Mouse (Mus musculus): Measurements from ENCODE around the gene Plcb4. TPM values are rescaled to one million over a fixed set of nuclear protein-coding genes. Genes with fewer than 3 reads are reported as not detected.
A peak's percentile ranks its signal among the peaks of the same experiment; 100 is the strongest.

Gene Plcb4
- polyA plus RNA-seq, 1 experiment from 2014 or later, result 13.8 TPM

DNA sequence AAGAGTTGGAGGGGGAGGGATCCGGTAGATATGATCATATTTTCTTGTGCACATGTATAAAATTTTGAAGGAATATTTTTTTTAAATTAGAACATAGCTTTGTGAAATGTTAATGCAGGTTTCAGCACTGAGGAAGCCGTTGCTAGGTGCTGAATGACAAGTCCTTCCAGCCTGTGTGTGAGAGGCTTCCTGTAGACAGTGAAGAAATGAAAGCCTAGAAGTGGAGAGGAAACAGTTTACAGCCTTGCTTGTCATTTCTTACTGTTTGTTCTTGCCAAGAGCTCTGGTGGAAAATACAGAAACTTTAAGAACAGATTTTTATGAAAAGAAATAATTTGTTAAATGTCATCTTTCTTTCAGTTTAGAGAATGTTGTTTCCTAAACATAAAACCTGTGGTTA lies 214.9 kb downstream of the Plcb4 start:
- Histone ChIP-seq H3K27ac (ENCODE audit: low read length) (no peak overlapping the region), H3K4me3 (ENCODE audit: low read depth, low read length) (no peak overlapping the region), H3K36me3 (ENCODE audit: insufficient read depth, low read length) (no peaks in the 10 kb centered on the region), H3K9me3 (ENCODE audit: low read length) (no peaks in the 10 kb centered on the region), H3K9ac (replicated peaks; ENCODE audit: low read depth) (no peak overlapping the region), H3K27me3 (replicated peaks; ENCODE audit: insufficient read depth, low read length) (no peaks in the 10 kb centered on the region), H3K4me1 (ENCODE audit: insufficient read depth, low read depth, low read length) (no peaks in the 10 kb centered on the region), H3K4me2 (replicated peaks; ENCODE audit: low read depth, low read length) (no peak overlapping the region)
- peak; percentile 28 for DNase-seq (ENCODE audit: low spot score)
- no peak for TF ChIP-seq EP300 (IDR thresholded peaks at IDR 0.05)
- no peak for TF ChIP-seq CTCF (IDR thresholded peaks at IDR 0.05)
- WGBS, result 51% methylated on average over 2 of the region's 2 CpGs
- no peak for ATAC-seq

DNA sequence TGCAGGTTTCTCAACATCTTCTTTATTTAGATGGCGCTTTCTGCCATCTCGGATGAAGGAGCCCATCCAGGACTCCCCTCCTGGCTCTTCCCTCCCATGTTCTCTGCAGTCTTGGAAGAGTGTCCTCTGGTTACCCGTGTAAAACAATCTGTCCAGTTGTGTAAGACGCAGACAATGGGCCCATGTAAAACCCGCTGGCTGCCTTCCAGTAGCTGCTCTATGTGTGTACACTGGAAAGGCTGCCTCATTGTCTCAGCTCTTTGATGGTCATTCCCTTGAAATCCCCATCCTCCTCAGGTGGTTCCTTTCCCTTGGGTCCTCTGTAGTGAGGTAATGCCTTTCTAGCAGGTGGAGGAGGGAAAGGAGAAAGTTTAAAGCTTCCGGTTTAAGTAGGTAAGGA lies 216.7 kb downstream of the Plcb4 start:
- TF ChIP-seq CTCF (IDR thresholded peaks at IDR 0.05) (no peak), EP300 (IDR thresholded peaks at IDR 0.05) (no peak)
- no peaks in the 10 kb centered on the region for H3K36me3 ChIP-seq (ENCODE audit: insufficient read depth, low read length)
- no peak overlapping the region for H3K4me2 ChIP-seq (replicated peaks; ENCODE audit: low read depth, low read length)
- no peak overlapping the region for H3K4me3 ChIP-seq (ENCODE audit: low read depth, low read length)
- H3K27me3 ChIP-seq (replicated peaks; ENCODE audit: insufficient read depth, low read length), result no peaks in the 10 kb centered on the region
- H3K27ac ChIP-seq (ENCODE audit: low read length), result no peak overlapping the region
- peak; percentile 43 for DNase-seq (ENCODE audit: low spot score)
- no peak overlapping the region for H3K9ac ChIP-seq (replicated peaks; ENCODE audit: low read depth)
- H3K4me1 ChIP-seq (ENCODE audit: insufficient read depth, low read depth, low read length), result peaks cover 7% of the 10 kb centered on the region; the same call in 1 of the 2 replicates
- ATAC-seq, result peak; percentile 54
- 57% methylated on average over 6 of the region's 6 CpGs for WGBS
- H3K9me3 ChIP-seq (ENCODE audit: low read length), result no peaks in the 10 kb centered on the region

DNA sequence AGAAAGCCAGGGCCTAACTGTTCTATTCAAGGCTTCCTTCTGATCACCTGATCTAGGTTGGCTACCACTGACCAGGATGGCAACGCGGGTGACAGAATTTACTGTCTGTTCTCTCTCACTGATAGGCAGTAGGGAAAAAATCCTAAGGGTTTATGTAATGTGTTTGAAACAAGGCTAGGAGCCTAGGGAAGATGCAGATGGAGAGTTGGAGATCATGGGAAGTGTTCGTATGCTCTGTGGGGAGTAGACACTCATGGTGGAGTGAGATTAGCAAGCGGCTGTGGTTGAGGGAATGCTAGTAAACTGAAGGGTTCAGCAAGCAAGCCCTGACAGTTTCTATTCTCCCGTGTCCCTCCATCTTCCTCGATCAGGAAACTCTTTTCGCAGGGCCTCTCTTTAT lies 220.5 kb downstream of the Plcb4 start:
- Histone ChIP-seq H3K4me1 (ENCODE audit: insufficient read depth, low read depth, low read length) (peaks cover 7% of the 10 kb centered on the region; the same call in 1 of the 2 replicates), H3K4me2 (replicated peaks; ENCODE audit: low read depth, low read length) (no peak overlapping the region), H3K36me3 (ENCODE audit: insufficient read depth, low read length) (no peaks in the 10 kb centered on the region), H3K4me3 (ENCODE audit: low read depth, low read length) (no peak overlapping the region), H3K27me3 (replicated peaks; ENCODE audit: insufficient read depth, low read length) (no peaks in the 10 kb centered on the region), H3K27ac (ENCODE audit: low read length) (peak overlapping the region; percentile 34; the same call in 1 of the 2 replicates), H3K9me3 (ENCODE audit: low read length) (no peaks in the 10 kb centered on the region), H3K9ac (replicated peaks; ENCODE audit: low read depth) (no peak overlapping the region)
- TF ChIP-seq EP300 (IDR thresholded peaks at IDR 0.05) (no peak), CTCF (IDR thresholded peaks at IDR 0.05) (no peak)
- 88% methylated on average over 7 of the region's 7 CpGs for WGBS
- no peak for DNase-seq (ENCODE audit: low spot score)
- no peak for ATAC-seq

DNA sequence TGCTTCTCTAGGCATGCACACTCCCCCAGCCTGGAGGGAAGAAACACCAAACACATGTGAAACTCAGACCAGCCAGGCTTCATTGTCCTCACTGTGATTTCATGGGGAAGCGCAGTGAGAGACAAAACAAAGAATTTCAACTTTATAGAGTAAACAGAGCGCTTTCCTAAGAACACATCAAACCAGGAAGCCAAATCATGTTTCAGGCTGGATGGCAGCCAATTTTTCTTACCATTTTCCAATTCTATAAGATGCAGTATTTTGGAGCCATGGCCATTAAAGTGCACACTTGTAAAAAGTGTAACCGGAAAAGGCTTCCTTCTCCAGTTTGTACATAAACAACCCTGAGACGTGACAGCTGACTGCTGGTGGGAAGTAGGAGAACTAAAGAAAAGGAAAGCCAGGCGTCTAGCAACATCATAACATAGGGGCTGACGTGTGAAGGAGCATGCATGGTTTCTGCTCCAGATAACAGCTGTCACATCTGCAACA lies 221.5 kb downstream of the Plcb4 start:
- DNase-seq (ENCODE audit: low spot score) (peak; percentile 68), ATAC-seq (peak; percentile 77)
- H3K4me3 ChIP-seq (ENCODE audit: low read depth, low read length), result no peak overlapping the region
- no peaks in the 10 kb centered on the region for H3K36me3 ChIP-seq (ENCODE audit: insufficient read depth, low read length)
- no peak overlapping the region for H3K4me2 ChIP-seq (replicated peaks; ENCODE audit: low read depth, low read length)
- 21% methylated on average over 6 of the region's 6 CpGs for WGBS
- peak overlapping the region; percentile 34 for H3K27ac ChIP-seq (ENCODE audit: low read length)
- no peak for TF ChIP-seq EP300 (IDR thresholded peaks at IDR 0.05)
- TF ChIP-seq CTCF (IDR thresholded peaks at IDR 0.05), result no peak
- no peak overlapping the region for H3K9ac ChIP-seq (replicated peaks; ENCODE audit: low read depth)
- H3K4me1 ChIP-seq (ENCODE audit: insufficient read depth, low read depth, low read length), result peaks cover 7% of the 10 kb centered on the region; the same call in 1 of the 2 replicates
- no peaks in the 10 kb centered on the region for H3K9me3 ChIP-seq (ENCODE audit: low read length)
- no peaks in the 10 kb centered on the region for H3K27me3 ChIP-seq (replicated peaks; ENCODE audit: insufficient read depth, low read length)

DNA sequence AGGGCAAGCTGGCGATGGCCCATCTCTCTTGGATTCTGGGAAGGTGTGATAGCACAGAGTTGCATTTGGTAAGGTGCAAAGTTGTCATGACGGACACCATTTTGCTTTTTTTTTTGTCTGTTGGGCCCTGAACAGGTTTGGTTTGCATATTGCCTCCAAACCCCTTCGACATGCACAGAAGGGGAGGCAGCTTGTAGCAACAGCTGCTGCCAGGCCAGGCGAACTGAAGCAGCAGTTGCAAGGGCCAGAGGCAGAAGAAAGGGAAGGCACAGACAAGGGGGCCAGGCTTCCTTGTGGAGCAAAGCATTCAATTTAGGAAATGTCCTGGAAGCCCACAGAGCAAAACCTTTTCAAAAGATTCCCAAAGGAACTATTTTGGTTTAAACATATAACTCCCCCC lies 224.5 kb downstream of the Plcb4 start:
- DNase-seq (ENCODE audit: low spot score) (no peak), ATAC-seq (no peak)
- TF ChIP-seq EP300 (IDR thresholded peaks at IDR 0.05) (no peak), CTCF (IDR thresholded peaks at IDR 0.05) (no peak)
- no peak overlapping the region for H3K4me3 ChIP-seq (ENCODE audit: low read depth, low read length)
- H3K4me2 ChIP-seq (replicated peaks; ENCODE audit: low read depth, low read length), result no peak overlapping the region
- no peaks in the 10 kb centered on the region for H3K36me3 ChIP-seq (ENCODE audit: insufficient read depth, low read length)
- no peak overlapping the region for H3K27ac ChIP-seq (ENCODE audit: low read length)
- no peak overlapping the region for H3K9ac ChIP-seq (replicated peaks; ENCODE audit: low read depth)
- H3K9me3 ChIP-seq (ENCODE audit: low read length), result no peaks in the 10 kb centered on the region
- 90% methylated on average over 4 of the region's 4 CpGs for whole genome bisulfite sequencing
- H3K4me1 ChIP-seq (ENCODE audit: insufficient read depth, low read depth, low read length), result peaks cover 7% of the 10 kb centered on the region; the same call in 1 of the 2 replicates
- no peaks in the 10 kb centered on the region for H3K27me3 ChIP-seq (replicated peaks; ENCODE audit: insufficient read depth, low read length)

DNA sequence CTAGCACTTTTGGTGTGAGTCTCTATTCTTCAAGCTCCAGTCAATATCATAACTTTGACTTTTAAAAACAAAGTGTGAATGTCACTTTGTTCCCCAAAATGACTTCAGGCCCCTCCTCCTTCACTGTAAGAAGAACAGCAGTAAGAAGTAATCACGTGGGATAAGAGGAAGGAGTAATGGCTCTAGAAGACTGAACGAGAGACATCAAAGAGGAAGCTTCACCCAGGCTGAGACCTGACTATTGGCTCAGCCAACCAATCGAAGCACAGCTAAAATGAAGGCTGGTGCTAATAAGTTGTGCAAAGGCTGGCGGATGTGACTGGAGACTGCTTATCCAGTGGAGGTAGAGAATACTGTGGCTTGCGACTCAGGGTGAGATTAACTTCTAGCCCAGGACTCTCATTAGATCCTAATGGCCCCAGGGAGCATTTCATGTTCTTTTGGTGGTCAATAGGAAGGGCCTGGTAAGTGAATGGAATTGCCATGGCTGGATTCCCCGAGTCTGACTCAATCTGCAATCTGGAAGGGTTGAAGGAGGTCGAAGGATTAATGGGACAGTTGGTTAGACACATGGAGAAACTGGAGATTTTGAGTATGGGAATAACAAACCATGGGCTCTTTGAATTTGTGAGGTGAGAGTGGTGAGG lies 225.8 kb downstream of the Plcb4 start:
- H3K9ac ChIP-seq (replicated peaks; ENCODE audit: low read depth), result no peak overlapping the region
- H3K27me3 ChIP-seq (replicated peaks; ENCODE audit: insufficient read depth, low read length), result no peaks in the 10 kb centered on the region
- no peaks in the 10 kb centered on the region for H3K36me3 ChIP-seq (ENCODE audit: insufficient read depth, low read length)
- H3K4me2 ChIP-seq (replicated peaks; ENCODE audit: low read depth, low read length), result no peak overlapping the region
- DNase-seq (ENCODE audit: low spot score), result no peak
- TF ChIP-seq CTCF (IDR thresholded peaks at IDR 0.05), result no peak
- TF ChIP-seq EP300 (IDR thresholded peaks at IDR 0.05), result no peak
- no peak overlapping the region for H3K27ac ChIP-seq (ENCODE audit: low read length)
- no peaks in the 10 kb centered on the region for H3K9me3 ChIP-seq (ENCODE audit: low read length)
- no peak for ATAC-seq
- peaks cover 5% of the 10 kb centered on the region; the same call in 1 of the 2 replicates for H3K4me1 ChIP-seq (ENCODE audit: insufficient read depth, low read depth, low read length)
- WGBS, result 70% methylated on average over 7 of the region's 7 CpGs
- no peak overlapping the region for H3K4me3 ChIP-seq (ENCODE audit: low read depth, low read length)

Data from lung, postnatal 0 days (tissue).